Mouse (Mus musculus) CH12.LX (cell line): ENCODE data around the gene Ugt1a8. TPM values are rescaled to one million over a fixed set of nuclear protein-coding genes. Genes with fewer than 3 reads are reported as not detected.

Source experiments
- DNase-seq: peaks from one replicate; pipeline ENCODE4 v3.0.0-alpha.2; 2013; ENCODE audit errors: extremely low read depth
- H3K27ac ChIP-seq: 2 replicates; pipeline ENCODE4 v1.5.1; 2012; ENCODE audit warnings: low read depth, mild to moderate bottlenecking, control low read depth, moderate library complexity; ENCODE audit not compliant: insufficient read depth
- H3K27me3 ChIP-seq: replicated peaks from 2 replicates; pipeline ENCODE3; 2012; ENCODE audit warnings: inconsistent platforms
- H3K36me3 ChIP-seq, 2 experiments: replicated peaks in 1 of 2; 2 replicates each; pipeline versions ENCODE3 to v1.6.1; 2012; ENCODE audit warnings: inconsistent platforms in 1 of 2, low read length in 1 of 2, mild to moderate bottlenecking in 1 of 2, mixed read lengths in 1 of 2, moderate library complexity in 1 of 2; ENCODE audit not compliant: control insufficient read depth in 1 of 2, insufficient read depth in 1 of 2
- H3K4me1 ChIP-seq, 2 experiments: 2 replicates each; pipeline ENCODE4 v1.6.1; 2012; ENCODE audit warnings: inconsistent platforms in 1 of 2, moderate library complexity in 1 of 2; ENCODE audit not compliant: insufficient read depth in 2 of 2, control insufficient read depth in 1 of 2
- H3K4me2 ChIP-seq: 2 replicates; pipeline ENCODE4 v1.6.1; 2012; ENCODE audit warnings: low read depth, mild to moderate bottlenecking, control low read depth; ENCODE audit not compliant: poor library complexity, insufficient read depth, severe bottlenecking
- H3K4me3 ChIP-seq, 3 experiments: fragments of 150-350 bp in 1 of 3; sonication (generic) in 1 of 3; replicated peaks in 1 of 3; 2 replicates each; pipeline versions ENCODE3 to v1.5.1; 2011 to 2012; ENCODE audit warnings: low read depth in 2 of 3, low read length in 2 of 3, mild to moderate bottlenecking in 2 of 3, moderate library complexity in 2 of 3, control low read depth in 1 of 3, improper control_type of control experiment in 1 of 3, inconsistent platforms in 1 of 3, mixed read lengths in 1 of 3; ENCODE audit not compliant: poor library complexity in 1 of 3
- H3K79me2 ChIP-seq: replicated peaks from 2 replicates; pipeline ENCODE4 v1.6.1; 2012; ENCODE audit warnings: mild to moderate bottlenecking, moderate library complexity; ENCODE audit not compliant: control insufficient read depth, poor library complexity, insufficient read depth, severe bottlenecking; ENCODE audit errors: extremely low read depth
- H3K9ac ChIP-seq: 2 replicates; pipeline ENCODE4 v1.6.1; 2012; ENCODE audit warnings: low read depth, mild to moderate bottlenecking, control low read depth, moderate library complexity; ENCODE audit not compliant: insufficient read depth
- H3K9me3 ChIP-seq: replicated peaks from 2 replicates; pipeline ENCODE3; 2012; ENCODE audit warnings: low read length, inconsistent platforms, mixed read lengths
- BHLHE40 ChIP-seq: IDR thresholded peaks from 2 replicates; pipeline ENCODE4 v1.6.1; 2011; ENCODE audit warnings: mild to moderate bottlenecking, low read depth, low read length, improper control_type of control experiment
- CHD1 ChIP-seq: IDR thresholded peaks from 2 replicates; pipeline ENCODE4 v1.6.1; 2012; ENCODE audit warnings: low read depth, low read length, improper control_type of control experiment, inconsistent platforms
- EP300 ChIP-seq: IDR thresholded peaks from 2 replicates; pipeline ENCODE4 v1.6.1; 2011; ENCODE audit warnings: low read length, improper control_type of control experiment
- IRF4 ChIP-seq: IDR thresholded peaks from 2 replicates; pipeline ENCODE4 v1.6.1; 2014; ENCODE audit warnings: low read depth, mild to moderate bottlenecking, inconsistent platforms, low read length, improper control_type of control experiment
- MAFK ChIP-seq: IDR thresholded peaks from 2 replicates; pipeline ENCODE4 v1.6.1; 2011; ENCODE audit warnings: low read length, improper control_type of control experiment; ENCODE audit not compliant: insufficient replicate concordance
- MAX ChIP-seq: IDR thresholded peaks from 2 replicates; pipeline ENCODE4 v1.6.1; 2011; ENCODE audit warnings: low read length, improper control_type of control experiment
- MAZ ChIP-seq: IDR thresholded peaks from 2 replicates; pipeline ENCODE4 v1.6.1; 2012; ENCODE audit warnings: low read depth, mild to moderate bottlenecking, inconsistent platforms, low read length, improper control_type of control experiment, moderate library complexity
- MEF2A ChIP-seq: IDR thresholded peaks from 2 replicates; pipeline ENCODE4 v1.6.1; 2014; ENCODE audit warnings: low read depth, mild to moderate bottlenecking, inconsistent platforms, low read length, improper control_type of control experiment, borderline replicate concordance
- MYC ChIP-seq: IDR thresholded peaks from 2 replicates; pipeline ENCODE4 v1.6.1; 2011; ENCODE audit warnings: low read depth, mild to moderate bottlenecking, improper control_type of control experiment, low read length
- NRF1 ChIP-seq: IDR thresholded peaks from 2 replicates; pipeline ENCODE4 v1.6.1; 2014; ENCODE audit warnings: low read depth, mild to moderate bottlenecking, inconsistent platforms, low read length, improper control_type of control experiment, moderate library complexity
- PAX5 ChIP-seq: IDR thresholded peaks from 2 replicates; pipeline ENCODE4 v1.6.1; 2012; ENCODE audit warnings: low read length, inconsistent platforms, mixed read lengths
- POLR2A ChIP-seq: IDR thresholded peaks from 2 replicates; pipeline ENCODE4 v1.6.1; 2011; ENCODE audit warnings: low read depth, mild to moderate bottlenecking, improper control_type of control experiment, low read length
- POLR2AphosphoS2 ChIP-seq: IDR thresholded peaks from 2 replicates; pipeline ENCODE4 v1.6.1; 2011; ENCODE audit warnings: low read depth, low read length, improper control_type of control experiment
- RAD21 ChIP-seq: IDR thresholded peaks from 2 replicates; pipeline ENCODE4 v1.6.1; 2011; ENCODE audit warnings: low read depth, mild to moderate bottlenecking, low read length, improper control_type of control experiment, moderate library complexity
- SMC3 ChIP-seq: IDR thresholded peaks from 2 replicates; pipeline ENCODE4 v1.6.1; 2011; ENCODE audit warnings: low read depth, low read length, improper control_type of control experiment
- TCF12 ChIP-seq: IDR thresholded peaks from 2 replicates; pipeline ENCODE4 v1.6.1; 2014; ENCODE audit warnings: low read depth, mild to moderate bottlenecking, inconsistent platforms, low read length, improper control_type of control experiment
- UBTF ChIP-seq: IDR thresholded peaks from 2 replicates; pipeline ENCODE4 v1.6.1; 2012; ENCODE audit warnings: low read depth, mild to moderate bottlenecking, inconsistent platforms, low read length, improper control_type of control experiment, moderate library complexity
- USF2 ChIP-seq: conservative IDR thresholded peaks from 2 replicates; pipeline ENCODE4 v1.6.1; 2011; ENCODE audit warnings: low read depth, low read length, improper control_type of control experiment
- ZKSCAN1 ChIP-seq: IDR thresholded peaks from 2 replicates; pipeline ENCODE4 v1.6.1; 2012; ENCODE audit warnings: low read depth, inconsistent platforms, low read length, improper control_type of control experiment, borderline replicate concordance
- ZMIZ1 ChIP-seq: IDR thresholded peaks from 2 replicates; pipeline ENCODE4 v1.6.1; 2012; ENCODE audit warnings: low read depth, mild to moderate bottlenecking, inconsistent platforms, low read length, improper control_type of control experiment
- ZNF384 ChIP-seq: IDR thresholded peaks from 2 replicates; pipeline ENCODE4 v1.6.1; 2012; ENCODE audit warnings: low read depth, low read length, improper control_type of control experiment, inconsistent platforms
- dilution Hi-C: fragments of 300-500 bp; cut with MboI; formaldehyde crosslinking; loops from 2 replicates; pipeline ENCODE4 v1.14.3; 2020; ENCODE audit warnings: low sequenced_read_pairs; ENCODE audit not compliant: extremely low pct_unique_long_range_greater_than_20kb, extremely low pct_ligation_motif_present
- in situ Hi-C: fragments of 300-500 bp; cut with MboI; formaldehyde crosslinking; loops from 3 replicates; pipeline ENCODE4 v1.14.3; 2019; ENCODE audit warnings: low sequenced_read_pairs, low pct_ligation_motif_present, low pct_unique_long_range_greater_than_20kb, mixed read lengths
- polyA plus RNA-seq: library from polyadenylated mRNA; unstranded; fragments of >175 nt; gene quantifications from 2 replicates; pipeline ENCODE4 v1.2.1, GENCODE M21; 2012; ENCODE audit warnings: low read depth; ENCODE audit not compliant: insufficient read length
- total RNA-seq, 2 experiments: library from RNA; depleted of rRNA; stranded (reverse); fragments of 300-350 nt in 1 of 2; fragments of >200 nt in 1 of 2; gene quantifications; 2 replicates each; pipeline ENCODE4 v1.2.3; 2012 to 2014

Gene Ugt1a8
- total and polyA plus RNA-seq, 3 experiments, result not detected

DNA sequence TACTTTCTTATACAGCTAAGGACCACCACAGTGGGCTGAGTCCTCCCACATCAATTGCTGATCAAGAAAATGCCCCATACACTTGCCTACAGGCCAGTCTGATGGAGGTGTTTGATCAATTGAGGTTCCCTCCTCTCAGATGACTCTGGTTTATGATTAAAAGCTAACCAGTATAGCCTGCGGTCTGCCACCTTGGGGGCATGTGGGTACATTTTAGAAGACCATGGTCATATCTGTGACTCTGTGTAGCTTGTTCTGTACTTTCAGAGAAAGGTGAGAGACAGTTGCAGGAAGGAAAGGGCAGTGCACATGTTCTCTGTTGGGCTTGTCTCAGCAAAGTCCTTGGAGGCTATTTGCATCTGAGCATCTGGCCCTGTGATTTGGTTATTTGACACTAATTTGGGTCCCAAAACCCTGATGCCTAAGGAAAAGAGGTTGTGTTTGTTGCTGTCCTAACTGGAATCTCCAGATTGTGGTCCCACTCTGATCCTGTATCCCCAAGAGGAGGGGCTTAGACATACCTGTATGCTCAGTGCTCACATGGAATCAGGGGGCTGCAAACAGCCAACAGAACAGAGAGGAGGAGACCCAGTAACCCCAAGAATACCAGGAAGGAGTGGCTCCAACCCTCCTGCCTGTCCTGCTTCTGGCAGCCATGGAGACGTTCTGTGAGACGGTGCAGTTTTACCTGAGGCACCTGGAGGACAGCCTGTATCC lies 145.2 kb downstream of the Ugt1a8 start:
- dilution Hi-C loops (no loop called here), in situ Hi-C loops (no loop called here)
- Histone ChIP-seq H3K4me2 (no peak overlapping the region), H3K4me3 (no peak overlapping the region), H3K27me3 (peaks cover 15% of the 10 kb centered on the region)
- TF ChIP-seq TCF12, result no peak
- no peak for TF ChIP-seq RAD21
- no peak for TF ChIP-seq POLR2A
- TF ChIP-seq IRF4, result no peak
- no peak for TF ChIP-seq NRF1
- no peak for TF ChIP-seq MEF2A
- TF ChIP-seq ZMIZ1, result no peak
- TF ChIP-seq, all 38 proteins: peak for 0
- Histone ChIP-seq H3K27ac (no peak overlapping the region), H3K36me3 (no peaks in the 10 kb centered on the region), H3K9ac (no peak overlapping the region), H3K9me3 (peaks cover 76% of the 10 kb centered on the region), H3K4me1 (no peaks in the 10 kb centered on the region), H3K79me2 (no peaks in the 10 kb centered on the region)
- DNase-seq, result no peak

GRCm38 (mm10) chr1:88233421-88234247 lies 146.0 kb downstream of the Ugt1a8 start:
- no peaks in the 10 kb centered on the region for H3K4me1 ChIP-seq
- TF ChIP-seq MAX (no peak), MAFK (no peak), ZMIZ1 (no peak), POLR2A (no peak), BHLHE40 (no peak), MAZ (no peak), POLR2AphosphoS2 (no peak), CHD1 (no peak), MEF2A (no peak), NRF1 (no peak), PAX5 (no peak), EP300 (no peak), USF2 (no peak), ZNF384 (no peak), UBTF (no peak), TCF12 (no peak), MYC (no peak), ZKSCAN1 (no peak), SMC3 (no peak)
- TF ChIP-seq, all 38 proteins: peak for 0
- Histone ChIP-seq H3K27ac (no peak overlapping the region), H3K9me3 (peaks cover 78% of the 10 kb centered on the region), H3K36me3 (no peaks in the 10 kb centered on the region), H3K4me3 (no peak overlapping the region), H3K4me2 (no peak overlapping the region), H3K9ac (no peak overlapping the region), H3K79me2 (no peaks in the 10 kb centered on the region), H3K27me3 (peaks cover 23% of the 10 kb centered on the region)
- no peak for DNase-seq
- in situ Hi-C loops, result no loop called here
- dilution Hi-C loops, result no loop called here
